Mouse (Mus musculus): ENCODE data around the gene Nfatc2. TPM values are rescaled to one million over a fixed set of nuclear protein-coding genes. Genes with fewer than 3 reads are reported as not detected.
A peak's percentile ranks its signal among the peaks of the same experiment; 100 is the strongest.

Gene Nfatc2
- total RNA-seq, 1 experiment from 2014 or later = 1.3 TPM

GRCm38 (mm10) chr2:168610941-168611340 lies 9.5 kb upstream of the Nfatc2 start:
- no peak for ATAC-seq (replicated peaks; ENCODE audit: low read depth, poor library complexity, severe bottlenecking)

GRCm38 (mm10) chr2:168609653-168610248 lies 8.3 kb upstream of the Nfatc2 start:
- ATAC-seq (replicated peaks; ENCODE audit: low read depth, poor library complexity, severe bottlenecking) = no peak

- no peak for ATAC-seq (replicated peaks; ENCODE audit: low read depth, poor library complexity, severe bottlenecking)
Measured at GRCm38 (mm10) chr2:168608125-168608564, 6.7 kb upstream of the Nfatc2 start.

- peak; percentile 63 for ATAC-seq (replicated peaks; ENCODE audit: low read depth, poor library complexity, severe bottlenecking)
Measured at GRCm38 (mm10) chr2:168604655-168605070, 3.2 kb upstream of the Nfatc2 start.

DNA sequence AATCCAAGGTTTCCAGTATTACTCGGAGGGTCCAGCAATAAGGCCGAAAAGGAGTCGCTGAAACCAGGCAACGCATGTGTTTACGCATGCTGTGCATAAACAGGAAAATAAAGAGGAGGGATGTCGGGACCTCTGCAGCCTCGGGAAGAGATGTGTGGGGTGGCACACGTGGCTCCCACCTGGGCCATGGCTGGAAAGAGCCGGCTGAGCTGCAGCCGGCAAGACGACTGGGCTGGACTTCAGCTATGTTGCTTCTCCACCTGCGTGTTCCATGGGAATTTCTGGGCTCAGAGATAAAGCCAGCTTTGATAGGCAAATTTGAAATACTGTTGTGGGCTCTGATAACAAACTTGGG lies 907 bp upstream of the Nfatc2 start:
- ATAC-seq (replicated peaks; ENCODE audit: low read depth, poor library complexity, severe bottlenecking) = no peak

DNA sequence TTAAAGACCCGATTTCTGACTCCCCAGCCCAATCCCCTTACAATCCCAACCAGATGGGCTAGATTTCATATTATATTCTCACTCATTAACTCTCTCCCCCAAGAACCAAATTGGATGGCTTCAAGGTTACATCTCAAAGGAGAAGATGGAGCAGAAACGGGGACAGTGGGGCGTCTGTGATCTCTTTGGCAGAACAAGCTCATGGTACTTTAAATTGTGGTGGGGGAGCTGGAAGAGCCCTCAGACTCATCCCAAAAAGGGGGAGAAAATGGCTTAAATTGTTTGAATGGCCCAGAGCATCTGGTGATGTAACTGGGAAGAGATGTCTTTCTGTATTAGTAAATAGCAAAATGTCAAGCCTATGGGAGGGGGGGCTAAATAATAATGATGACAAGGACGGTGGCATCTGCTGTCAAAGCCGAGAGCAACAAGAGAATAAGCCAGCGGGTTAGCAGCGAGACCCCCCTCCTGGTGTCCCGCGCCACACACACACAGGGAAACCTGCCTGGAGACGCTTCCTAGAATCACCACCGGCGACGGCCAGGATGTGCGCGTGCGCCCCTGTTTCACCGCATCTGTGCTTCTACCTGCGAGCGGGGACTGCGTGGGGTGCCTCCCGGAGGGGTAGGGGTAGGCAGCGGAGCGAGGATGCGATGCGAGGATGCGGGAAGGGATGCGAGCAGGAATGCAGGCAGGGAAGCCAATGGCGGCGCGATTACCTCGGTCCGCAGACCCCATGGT lies 537 bp downstream of the Nfatc2 start:
- ATAC-seq (replicated peaks; ENCODE audit: low read depth, poor library complexity, severe bottlenecking) = no peak

DNA sequence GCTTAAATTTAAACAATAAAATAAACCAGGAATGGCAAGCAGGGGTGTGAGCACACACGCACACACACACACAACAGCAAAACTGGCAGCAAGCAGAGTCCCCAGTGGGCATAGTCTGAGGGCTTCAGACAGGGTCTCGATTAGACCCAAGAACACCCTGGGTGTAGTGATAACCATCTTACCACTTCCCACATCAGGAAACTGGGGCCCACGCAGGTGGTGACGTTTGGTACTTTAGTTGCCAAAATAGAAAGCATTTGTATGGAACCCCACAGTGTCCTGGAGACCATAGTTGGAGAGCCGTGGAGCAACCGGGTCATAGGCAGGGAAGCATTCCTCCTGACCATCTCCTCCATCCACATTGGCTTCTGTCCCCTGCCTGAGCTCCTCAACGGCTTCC lies 5.8 kb downstream of the Nfatc2 start:
- peak; percentile 57 for ATAC-seq (replicated peaks; ENCODE audit: low read depth, poor library complexity, severe bottlenecking)

DNA sequence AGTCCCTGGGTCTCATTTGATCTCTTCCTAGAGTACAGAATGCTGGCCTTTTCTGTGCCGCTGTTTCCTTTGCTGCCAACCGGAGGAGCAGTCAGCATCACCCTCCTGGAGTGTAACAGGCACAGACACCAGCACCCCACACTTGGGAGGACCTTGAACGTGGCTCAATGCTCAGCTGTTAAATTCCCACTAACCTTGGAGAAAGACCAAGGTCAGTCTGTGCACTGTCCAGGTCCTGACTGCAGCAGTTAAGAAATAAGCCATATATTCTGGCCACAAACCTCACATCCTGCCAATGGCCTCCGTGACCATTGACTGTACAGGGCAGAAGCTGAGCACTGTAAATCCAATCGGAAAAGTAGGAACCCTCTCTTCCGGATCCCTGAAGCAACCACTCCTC lies 7.8 kb downstream of the Nfatc2 start:
- ATAC-seq (replicated peaks; ENCODE audit: low read depth, poor library complexity, severe bottlenecking) = no peak

DNA sequence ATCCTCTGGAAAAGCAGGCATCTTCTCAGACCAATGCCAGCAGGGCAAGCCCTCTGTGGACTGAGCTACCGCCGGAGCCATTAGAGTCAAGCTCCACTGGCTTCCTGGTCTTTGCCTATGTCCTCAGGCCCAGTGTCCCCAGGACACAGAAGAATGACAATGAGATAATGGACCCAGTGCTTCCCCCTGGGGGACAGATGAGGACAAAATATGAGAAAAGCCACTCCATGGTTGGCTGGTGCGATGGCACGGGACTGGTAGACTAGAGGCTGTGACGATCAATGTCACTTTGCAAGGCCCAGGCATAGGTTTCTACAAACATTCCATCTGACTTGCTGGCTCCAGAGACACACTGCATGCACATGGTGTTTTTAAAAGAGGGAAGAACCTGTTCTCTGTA lies 8.5 kb downstream of the Nfatc2 start:
- ATAC-seq (replicated peaks; ENCODE audit: low read depth, poor library complexity, severe bottlenecking) = no peak

DNA sequence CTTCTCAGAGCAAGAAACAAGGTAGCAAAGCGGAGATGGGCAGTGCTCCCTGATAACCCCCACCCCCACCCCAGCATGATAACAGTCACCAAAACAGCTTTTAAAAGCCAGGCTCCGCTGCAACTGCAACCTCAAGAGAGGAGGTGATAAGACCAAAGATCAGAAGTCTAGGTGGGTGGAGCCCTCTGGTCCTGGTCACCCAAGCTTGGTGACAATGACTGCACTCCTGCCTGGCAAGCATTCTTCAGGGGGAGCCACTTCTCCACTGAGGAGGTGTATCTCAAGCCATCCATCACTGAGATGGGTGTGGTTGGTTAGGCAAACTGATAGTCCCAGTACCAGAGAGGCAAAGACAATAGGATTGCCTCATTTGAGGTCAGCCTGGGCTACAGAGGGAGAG lies 10.4 kb downstream of the Nfatc2 start:
- ATAC-seq (replicated peaks; ENCODE audit: low read depth, poor library complexity, severe bottlenecking) = peak; percentile 12

GRCm38 (mm10) chr2:168590556-168590955 lies 10.9 kb downstream of the Nfatc2 start:
- 0 out of 2 replicates have a peak, but pooled peaks have one; percentile 20 for ATAC-seq (replicated peaks; ENCODE audit: low read depth, poor library complexity, severe bottlenecking)

DNA sequence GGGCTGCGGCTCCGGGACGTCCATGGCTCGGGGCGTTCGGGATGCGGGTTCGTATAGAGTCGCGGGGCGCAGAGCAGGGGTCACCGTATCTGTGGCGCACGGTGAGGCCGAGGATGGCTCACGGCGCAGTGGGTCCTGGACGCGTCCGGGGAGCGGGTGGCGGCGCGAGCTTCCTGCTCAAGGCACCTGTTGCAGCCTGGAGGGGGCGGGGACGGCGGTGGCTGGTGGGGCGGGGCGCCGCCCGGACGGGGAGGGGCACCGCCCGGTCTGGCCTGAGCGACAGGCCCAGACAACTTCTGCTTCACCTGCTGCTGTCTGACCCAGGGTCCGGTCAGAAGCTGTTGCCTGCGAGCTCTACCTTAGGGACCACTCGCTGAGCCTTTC lies 11.3 kb downstream of the Nfatc2 start:
- ATAC-seq (replicated peaks; ENCODE audit: low read depth, poor library complexity, severe bottlenecking) = 0 out of 2 replicates have a peak, but pooled peaks have one; percentile 17

DNA sequence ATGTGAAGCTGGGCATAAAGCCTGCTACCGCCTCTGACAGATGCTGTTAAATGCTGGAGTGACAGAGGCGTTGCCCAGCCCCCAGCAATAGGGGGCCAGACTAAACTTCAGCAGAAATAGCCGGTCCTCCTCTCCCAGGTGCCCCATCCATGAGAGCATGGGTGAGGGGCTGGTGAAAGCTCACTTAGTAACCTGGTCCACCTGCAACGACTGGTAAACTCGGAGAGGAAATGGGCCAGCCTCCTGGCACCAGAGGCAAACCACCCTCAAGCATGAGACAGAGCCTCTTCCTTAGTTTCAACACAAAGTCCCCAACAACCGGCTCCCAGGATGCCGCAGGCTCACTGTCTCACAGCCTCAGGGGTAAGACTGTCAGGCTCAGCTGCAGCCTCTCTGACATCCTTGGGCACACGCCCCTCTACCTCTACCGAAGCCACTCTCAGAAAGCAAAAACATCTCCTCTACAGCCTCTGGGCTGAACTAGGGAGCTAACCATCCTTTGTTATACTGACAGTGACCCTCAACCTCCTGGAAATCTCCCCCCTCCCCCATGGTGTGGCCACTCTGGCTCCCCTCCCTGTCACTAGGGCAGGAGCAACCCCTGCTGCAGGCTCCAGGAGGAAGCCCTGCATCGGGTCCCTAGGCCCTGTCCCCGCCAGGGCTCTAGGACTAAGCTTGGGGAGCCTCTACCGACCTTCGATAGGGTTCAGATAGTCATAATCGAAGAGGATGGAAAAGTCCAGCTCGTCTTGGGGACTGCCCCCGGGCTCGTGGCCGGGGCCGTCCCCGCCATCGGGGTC lies 11.9 kb downstream of the Nfatc2 start:
- ATAC-seq (replicated peaks; ENCODE audit: low read depth, poor library complexity, severe bottlenecking) = peak; percentile 46

- ATAC-seq (replicated peaks; ENCODE audit: low read depth, poor library complexity, severe bottlenecking) = peak; percentile 66
Measured at GRCm38 (mm10) chr2:168588591-168589367, 12.7 kb downstream of the Nfatc2 start.

DNA sequence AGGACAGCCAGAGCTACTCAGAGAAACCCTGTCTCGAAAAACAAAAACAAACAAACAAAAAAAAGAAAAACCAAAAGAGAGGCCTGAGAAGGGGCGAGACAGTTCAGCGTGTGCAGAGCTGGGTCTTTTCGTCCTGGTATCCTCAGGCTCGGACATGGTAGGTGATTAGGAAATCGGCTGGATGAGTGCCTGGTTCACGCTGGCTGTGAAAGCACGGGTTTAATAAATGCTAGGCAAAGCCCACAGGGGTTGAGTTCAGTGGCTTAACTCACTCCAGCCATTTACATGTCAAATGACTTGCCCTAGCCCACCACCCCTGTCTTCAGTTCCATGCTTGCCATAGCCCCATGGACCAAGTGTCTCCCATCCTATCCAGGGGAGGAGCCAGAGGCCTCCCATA lies 14.3 kb downstream of the Nfatc2 start:
- ATAC-seq (replicated peaks; ENCODE audit: low read depth, poor library complexity, severe bottlenecking) = no peak

DNA sequence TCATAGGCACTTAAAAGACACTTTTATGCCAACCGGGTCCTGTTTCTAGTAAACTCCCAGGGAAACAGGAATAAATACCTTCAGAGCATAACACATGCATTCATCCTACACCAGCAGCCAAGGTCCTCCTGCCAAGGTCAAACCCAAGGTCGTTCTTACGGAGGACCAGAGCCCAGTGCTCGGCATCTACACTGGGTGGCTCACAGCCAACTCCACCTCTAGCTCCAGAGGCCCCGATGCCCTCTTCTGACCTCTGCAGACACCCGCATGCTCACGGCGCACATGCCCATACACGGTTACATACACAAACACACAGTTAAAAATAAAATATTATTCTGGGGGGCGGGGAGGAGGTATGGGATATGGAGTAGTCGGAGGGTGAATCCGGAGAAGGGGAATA lies 14.9 kb downstream of the Nfatc2 start:
- ATAC-seq (replicated peaks; ENCODE audit: low read depth, poor library complexity, severe bottlenecking) = no peak

DNA sequence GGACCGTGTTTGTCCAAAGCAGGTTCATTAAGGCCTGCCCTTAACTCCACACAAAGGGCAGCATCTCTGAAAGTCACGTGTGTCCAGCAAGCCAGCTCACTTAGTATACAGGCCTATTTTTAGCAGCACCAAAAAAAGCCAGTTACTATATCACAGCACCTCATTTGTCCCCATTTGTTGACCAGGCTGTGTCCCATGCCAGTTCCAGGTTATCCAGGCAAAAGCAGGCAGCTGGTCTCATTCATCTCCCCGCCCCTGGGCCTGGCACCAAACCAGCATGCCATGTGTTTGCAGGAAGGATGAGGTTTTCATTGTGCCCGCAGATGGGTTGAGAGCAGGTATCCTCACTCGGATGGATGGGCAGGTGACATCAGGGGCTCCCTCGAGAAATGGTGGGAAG lies 16.6 kb downstream of the Nfatc2 start:
- ATAC-seq (replicated peaks; ENCODE audit: low read depth, poor library complexity, severe bottlenecking) = no peak

- no peak for ATAC-seq (replicated peaks; ENCODE audit: low read depth, poor library complexity, severe bottlenecking)
Measured at GRCm38 (mm10) chr2:168584408-168584807, 17.0 kb downstream of the Nfatc2 start.

DNA sequence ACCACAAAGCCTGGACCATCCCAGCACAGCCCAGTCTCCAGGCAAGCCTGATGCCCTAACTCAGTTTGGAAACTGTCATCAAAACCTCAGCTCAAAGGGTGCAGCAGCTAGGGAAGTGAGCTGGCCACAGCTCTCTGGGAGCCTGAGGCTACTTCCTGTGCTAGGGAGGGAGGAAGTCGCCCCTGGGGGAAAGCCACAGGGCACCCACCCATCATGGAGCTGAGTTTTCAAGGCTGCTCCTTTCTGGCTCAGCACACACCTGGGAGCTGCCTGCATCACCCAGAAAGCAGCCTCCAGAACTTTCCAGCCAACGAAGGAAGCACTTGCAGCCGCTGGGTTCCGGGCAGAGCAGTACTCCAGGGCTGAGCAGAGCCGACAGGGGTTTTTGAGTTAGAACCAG lies 18.4 kb downstream of the Nfatc2 start:
- ATAC-seq (replicated peaks; ENCODE audit: low read depth, poor library complexity, severe bottlenecking) = peak; percentile 72

DNA sequence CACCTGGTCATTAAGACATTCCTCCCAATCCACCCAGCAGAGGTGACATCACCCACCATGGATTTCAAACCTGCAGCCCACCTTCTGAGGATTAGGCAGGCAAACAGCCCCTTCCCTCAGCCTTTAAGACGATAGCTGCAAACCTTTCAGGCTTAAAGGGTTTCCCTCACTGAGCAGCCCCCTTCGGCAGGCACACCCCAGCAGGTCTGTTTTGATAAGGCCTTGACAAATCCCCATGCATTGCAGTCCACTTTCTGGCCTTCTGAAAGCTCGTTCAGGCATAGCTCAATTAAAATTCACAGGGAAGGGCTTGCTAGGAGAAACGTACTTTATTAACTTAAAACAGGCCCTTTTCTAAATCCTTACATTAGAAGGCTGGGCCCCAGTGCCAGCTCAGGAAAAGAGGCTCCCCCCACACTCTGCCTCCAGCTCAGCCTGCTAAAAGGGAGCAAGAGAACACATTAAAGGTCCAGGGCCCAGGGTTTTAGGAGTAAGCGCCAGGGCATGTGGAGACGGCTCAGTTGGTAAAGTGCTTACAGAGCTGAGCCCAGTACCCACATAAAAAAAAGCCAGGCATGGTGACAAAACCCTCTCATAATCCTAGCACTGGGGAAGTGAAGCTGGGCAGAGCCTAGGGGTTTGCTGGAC lies 20.1 kb downstream of the Nfatc2 start:
- ATAC-seq (replicated peaks; ENCODE audit: low read depth, poor library complexity, severe bottlenecking) = no peak
